Mouse (Mus musculus) layer of hippocampus, adult 18-20 months (tissue): ENCODE results near the gene Klf15. TPM values are rescaled to one million over a fixed set of nuclear protein-coding genes. Genes with fewer than 3 reads are reported as not detected.

Source experiments
- DNase-seq, 2 experiments: peaks; one replicate each; pipeline ENCODE4 v3.0.0; 2022; ENCODE audit warnings: low spot score in 2 of 2
- total RNA-seq, 2 experiments: library from RNA; stranded (reverse); gene quantifications; 2 replicates each; pipeline ENCODE4 v1.2.3; 2021

Gene Klf15
- total RNA-seq, 2 experiments from 2014 or later: 36.5 to 44.2 TPM

DNA sequence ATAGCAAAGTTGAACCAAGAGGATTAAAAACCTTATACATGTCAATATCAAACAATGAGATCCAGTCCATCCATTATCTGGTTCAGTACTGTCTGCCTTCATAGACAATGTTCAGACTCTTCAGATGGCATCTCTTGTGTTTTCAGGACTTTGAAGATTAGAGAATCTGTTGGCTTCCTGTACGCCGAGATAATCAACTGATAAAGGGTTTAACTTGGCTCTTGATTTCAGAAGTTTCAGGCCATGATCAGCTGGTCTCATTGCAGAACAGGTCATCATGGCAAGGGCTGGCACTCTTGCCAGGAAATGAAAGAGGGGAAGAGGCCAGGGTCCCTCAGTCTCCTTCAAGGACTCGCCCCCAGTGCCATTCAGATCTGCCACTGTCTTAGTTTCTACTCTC is 27.2 kb downstream of the Klf15 start:
- no peak for DNase-seq

GRCm38 (mm10) chr6:90490976-90491375 is 28.6 kb downstream of the Klf15 start:
- DNase-seq: peak in 1 of 2 experiments; percentile 58

- no peak for DNase-seq
Observed at GRCm38 (mm10) chr6:90491956-90492744, 29.8 kb downstream of the Klf15 start.

DNA sequence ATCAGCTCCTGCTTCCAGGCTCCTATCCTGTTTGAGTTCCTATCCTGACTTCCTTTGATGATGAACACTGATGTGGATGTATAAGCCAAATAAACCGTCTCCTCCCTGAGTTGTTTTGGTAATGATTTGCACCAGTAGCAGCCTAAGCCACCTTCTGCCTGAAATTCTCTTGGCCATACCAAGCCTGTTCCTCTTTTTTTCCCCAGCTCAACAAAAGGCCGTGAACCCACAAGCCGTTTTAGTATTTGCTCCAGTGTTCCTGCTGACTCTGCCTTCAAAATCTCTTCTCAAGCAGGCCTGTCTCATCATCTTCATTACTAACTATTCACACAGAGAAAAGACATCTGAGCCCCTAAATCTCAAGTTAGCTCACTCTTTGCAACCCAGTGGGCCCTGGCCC is 31.8 kb downstream of the Klf15 start:
- DNase-seq: no peak

DNA sequence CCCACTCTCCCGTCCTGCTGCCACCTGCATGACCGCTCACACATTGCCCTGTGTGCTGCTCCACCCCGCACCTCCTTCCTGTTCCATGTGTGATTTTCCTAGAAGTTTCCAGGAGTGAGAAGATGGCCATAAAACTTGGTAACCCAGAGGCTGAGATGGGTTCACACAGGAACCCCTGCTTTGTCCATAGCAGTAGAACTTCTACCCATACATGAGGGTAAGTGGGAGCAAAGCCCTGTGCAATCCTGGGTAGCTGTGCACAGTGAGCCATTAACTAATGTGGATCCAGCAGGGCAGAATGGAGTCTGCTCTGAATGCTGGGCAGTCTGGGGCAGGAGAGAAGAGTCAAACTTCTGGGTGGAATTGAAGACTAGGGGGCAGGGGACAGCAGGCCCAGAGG is 32.2 kb downstream of the Klf15 start:
- DNase-seq: no peak

DNA sequence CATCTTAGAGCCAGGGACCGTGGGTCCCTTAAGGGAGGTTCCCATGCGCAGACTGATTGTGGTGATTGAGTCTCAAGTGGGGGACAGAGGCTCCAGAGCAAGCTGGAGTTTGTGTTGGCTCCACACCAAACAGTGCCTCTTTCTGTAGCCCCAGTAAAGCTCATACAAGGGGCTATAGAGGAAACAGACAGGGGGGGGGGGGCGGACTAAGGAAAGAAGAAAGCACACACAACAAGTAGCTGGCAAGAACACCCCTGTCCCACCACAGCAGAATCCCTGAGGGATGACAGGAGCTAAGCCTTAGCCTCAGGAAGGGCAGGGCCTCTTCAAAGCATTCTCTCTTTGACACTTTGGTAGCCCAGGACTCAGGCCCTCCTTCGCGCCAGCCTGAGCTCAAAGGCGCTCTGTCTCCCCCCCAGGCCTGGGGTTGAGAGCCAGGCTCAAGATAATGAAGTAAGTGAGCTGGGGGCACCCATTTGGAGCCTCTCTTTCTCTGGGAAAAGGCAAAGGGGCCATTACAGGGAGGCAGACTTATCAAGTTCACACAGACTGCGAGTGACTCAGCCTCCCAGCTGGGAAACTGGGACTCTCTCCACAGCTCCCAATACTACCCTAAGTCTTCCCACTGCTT is 33.0 kb downstream of the Klf15 start:
- DNase-seq: no peak

DNA sequence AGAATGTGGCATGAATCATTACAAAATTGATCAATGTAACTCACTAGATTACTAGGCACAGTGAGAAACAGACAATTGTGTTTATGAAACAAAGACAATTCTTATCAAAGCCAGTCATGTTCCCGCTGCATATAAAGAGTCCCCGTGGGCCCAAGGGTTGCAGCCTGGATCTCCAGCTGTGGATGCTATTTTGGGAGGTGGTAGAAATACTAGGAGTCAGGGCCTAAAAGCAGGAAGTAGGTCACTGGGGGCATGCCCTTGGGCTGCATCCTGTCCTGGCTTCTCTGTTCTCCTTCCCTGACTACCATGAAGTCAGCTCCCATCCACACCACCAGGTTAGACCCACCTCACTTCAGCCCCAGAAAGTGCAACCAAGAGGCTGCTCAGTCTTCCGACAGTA is 33.8 kb downstream of the Klf15 start:
- DNase-seq: no peak

DNA sequence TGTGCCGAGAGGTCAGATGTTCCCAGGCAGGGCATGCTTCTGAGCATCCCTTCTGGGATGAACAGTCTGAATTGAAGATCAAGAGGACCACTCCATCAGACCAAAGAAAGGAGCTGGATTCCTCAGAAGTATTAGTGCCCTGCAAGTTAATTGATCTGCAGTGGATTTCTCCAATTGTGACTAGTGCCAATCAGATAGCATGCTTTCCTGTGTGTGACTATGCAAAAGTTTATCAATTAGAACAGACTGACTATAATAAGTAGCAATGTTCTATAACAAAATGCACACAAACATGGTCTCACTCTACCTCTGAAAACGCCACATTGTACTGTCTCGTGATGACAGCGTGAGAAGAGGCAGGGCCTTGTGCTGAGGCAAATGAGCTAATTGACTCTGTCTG is 37.1 kb downstream of the Klf15 start:
- DNase-seq: no peak

DNA sequence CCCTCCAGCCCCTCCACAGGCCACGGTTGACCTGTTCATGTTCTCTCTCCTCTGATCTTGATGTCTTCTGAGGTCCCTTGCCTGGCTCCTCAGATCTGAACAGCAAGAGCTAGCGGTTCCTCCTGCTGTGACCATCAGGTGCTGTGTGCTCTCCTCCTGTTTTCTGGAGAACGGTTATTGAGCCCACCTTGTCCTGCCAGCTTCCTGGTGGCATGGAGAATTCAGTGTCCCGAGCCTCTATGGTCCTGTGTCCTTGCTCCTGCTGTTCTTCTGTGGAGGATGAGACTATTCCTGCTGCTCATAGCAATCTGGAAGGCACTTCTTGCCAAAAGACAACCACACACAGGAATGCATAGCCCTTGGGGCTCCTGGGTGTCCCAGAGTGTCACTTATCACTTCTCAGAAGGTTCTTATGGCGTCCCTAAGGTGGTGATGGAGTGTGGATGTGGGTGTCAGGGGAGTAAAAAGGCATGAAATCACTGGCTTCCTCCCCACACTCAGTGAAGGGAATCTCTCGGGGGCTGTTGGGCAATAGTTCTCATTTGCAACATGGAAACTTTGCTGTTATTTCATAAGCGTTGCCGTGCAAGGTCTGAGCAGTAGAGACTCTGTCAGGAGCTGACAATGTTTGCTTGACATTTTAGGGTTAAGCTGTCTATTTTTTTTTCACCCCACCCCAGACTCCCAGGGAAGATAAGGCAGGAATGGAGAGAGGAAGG is 39.0 kb downstream of the Klf15 start:
- DNase-seq: no peak

DNA sequence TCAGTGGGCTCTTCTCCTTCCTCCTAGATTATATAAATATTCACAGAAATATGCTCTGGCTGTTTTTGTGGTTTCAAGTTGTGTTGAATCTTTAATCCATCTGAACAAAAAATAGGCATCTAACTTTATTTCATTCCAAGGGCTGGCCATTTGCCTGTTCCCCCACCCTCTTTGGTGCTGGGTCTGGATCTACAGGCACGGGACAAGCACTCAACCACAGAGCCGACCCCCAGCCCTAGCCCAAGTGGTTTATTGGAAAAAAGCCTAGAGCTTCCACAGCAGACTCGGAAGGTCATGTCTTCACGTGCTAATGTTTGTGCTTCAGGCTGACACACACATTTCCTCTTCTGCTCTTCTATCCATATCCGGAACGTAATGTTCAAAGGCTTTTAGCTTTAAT is 43.5 kb downstream of the Klf15 start:
- no peak for DNase-seq

GRCm38 (mm10) chr6:90506673-90507311 is 44.4 kb downstream of the Klf15 start:
- peak; percentile 65 to 76 for DNase-seq

- DNase-seq: no peak
Observed at GRCm38 (mm10) chr6:90507443-90507842, 45.1 kb downstream of the Klf15 start.

DNA sequence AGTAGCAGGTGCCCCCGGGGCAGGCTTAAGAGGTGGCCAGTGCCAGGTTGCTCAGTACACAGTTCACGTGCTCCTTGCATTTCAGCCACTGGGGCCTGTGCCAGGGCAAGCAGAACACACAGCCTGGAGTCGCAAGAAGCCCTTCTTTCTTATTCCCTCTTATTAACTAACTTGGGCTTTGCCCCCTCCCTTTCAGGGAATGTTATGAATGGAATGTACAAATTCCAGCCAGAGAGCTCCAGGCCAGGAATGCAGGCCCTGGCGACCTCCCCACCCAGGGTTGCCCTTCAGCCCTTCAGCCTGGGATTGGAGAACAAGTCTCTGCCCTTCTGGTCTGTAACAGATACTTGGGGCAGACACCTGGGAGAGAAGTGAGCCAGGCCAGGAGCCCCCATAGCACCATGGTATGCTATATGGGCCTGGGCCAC is 45.8 kb downstream of the Klf15 start:
- peak in 1 of 2 experiments; percentile 47 for DNase-seq

DNA sequence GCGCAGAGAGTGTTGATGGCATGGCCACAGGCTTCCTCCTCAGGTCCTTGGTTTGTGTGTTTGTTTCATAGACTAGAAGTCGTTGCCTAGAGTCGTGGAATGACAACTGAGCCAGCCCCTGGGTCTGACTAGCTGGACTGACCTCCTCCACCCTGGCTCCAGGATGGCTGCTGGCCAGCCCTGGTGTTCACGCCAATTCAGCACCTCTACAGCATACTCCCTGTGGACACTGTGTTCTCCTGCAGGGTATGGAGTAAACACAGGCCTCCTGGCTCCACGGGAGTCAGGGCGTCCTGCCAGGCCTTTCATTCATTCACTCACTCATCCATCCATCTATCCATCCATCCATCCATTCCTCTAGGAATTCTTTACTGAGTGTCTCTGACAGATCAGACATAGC is 46.7 kb downstream of the Klf15 start:
- peak in 1 of 2 experiments; percentile 31 for DNase-seq

GRCm38 (mm10) chr6:90512416-90512815 is 50.0 kb downstream of the Klf15 start:
- no peak for DNase-seq

DNA sequence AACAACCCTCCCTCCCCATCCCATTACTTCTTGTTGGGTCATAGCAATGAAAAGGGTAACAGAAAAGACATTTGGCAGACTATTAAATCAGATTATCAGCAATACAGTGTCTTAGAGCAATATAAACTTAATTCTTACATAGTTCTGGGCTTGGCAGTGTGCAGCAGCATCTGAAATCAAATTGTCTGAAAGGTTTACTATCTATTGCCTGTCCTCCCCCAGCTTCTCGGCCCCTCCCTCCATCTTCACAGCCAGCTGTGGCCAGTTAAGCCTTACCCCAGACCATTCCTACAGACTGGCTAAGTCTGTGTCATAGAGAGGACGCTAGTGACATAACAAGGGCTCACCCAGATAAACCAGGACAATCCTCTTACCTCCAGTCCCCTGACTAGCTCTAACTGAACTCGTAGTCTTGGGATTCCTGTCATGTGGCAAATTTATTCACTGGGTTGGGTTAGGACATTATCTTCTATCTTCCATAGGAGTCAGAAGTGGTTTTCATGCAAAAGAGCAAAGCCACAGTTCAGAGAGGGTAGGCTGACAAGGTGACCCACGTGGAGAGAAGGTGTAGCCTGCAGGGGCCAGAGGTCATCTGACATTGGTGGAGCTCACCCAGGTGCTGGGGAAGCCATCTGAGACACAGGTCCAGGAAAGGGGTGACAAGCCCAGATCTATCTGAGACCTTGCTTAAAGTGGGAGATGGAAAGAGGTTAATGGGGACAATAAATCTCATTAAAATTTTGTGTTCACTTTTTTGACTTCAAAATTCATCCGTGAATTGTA is 50.9 kb downstream of the Klf15 start:
- DNase-seq: no peak

- no peak for DNase-seq
Observed at GRCm38 (mm10) chr6:90514369-90514768, 52.0 kb downstream of the Klf15 start.

- DNase-seq: peak; percentile 64 to 93
Observed at GRCm38 (mm10) chr6:90514883-90515405, 52.6 kb downstream of the Klf15 start.

GRCm38 (mm10) chr6:90518892-90519291 is 56.5 kb downstream of the Klf15 start:
- no peak for DNase-seq

DNA sequence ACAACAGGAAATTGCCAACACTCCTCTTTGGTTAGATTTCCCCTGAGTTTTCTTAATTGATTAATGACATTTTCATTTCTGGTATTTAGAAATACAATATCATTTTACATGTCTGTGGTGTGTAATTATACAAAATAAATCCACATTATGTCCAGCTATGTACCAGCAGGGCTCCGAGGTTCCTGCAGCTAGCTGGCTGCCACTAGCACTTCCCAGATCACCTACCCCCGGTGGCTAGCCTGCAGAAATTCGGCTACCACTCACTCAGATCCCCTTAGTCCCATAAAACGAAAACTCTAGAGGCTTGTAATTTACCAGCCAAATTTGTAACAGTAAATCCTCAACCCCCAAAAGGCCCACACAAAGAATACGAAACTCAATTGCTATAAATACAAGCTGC is 57.0 kb downstream of the Klf15 start:
- DNase-seq: no peak
